Mouse (Mus musculus): ENCODE data around the gene Tph2.
A peak's percentile ranks its signal among the peaks of the same experiment; 100 is the strongest.

DNA sequence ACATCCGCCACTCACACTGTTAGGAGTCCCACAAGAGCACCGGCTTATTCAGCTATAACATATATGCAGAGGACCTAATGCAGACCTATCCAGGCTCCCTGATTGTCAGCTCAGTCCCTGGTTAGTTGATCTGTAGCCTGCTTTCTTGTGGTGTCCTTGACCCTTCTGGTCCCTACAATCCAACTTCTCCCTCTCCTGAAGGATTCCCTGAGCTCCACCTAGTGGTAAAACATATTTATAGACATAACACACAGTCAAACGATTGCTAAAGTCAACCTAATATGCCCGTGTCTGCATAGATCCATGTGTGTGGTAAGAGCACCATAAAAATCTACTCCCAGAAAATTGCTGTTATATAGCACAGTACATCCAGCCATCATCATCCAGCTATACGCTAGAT is 37.5 kb downstream of the Tph2 start:
- TF ChIP-seq POLR2A (IDR thresholded peaks at IDR 0.05; ENCODE audit: borderline replicate concordance, insufficient read depth, low read length) (no peak), CTCF (IDR thresholded peaks at IDR 0.05; ENCODE audit: borderline replicate concordance, insufficient read depth, low read depth, low read length) (peak; percentile 49; the same call in 1 of the 2 replicates)
